Mouse (Mus musculus) stomach, adult 2 months (tissue): Measurements from ENCODE around the gene Dcn. TPM values are rescaled to one million over a fixed set of nuclear protein-coding genes. Genes with fewer than 3 reads are reported as not detected.

Experiments
- polyA plus RNA-seq: library from polyadenylated mRNA; depleted of rRNA; stranded (reverse); fragments of >200 nt; gene quantifications from 2 replicates; pipeline ENCODE4 v1.2.3, GENCODE M21; 2012; rRNA removed

The Dcn gene
- polyA plus RNA-seq, result 33.9 and 50.0 TPM in 2 replicates

DNA sequence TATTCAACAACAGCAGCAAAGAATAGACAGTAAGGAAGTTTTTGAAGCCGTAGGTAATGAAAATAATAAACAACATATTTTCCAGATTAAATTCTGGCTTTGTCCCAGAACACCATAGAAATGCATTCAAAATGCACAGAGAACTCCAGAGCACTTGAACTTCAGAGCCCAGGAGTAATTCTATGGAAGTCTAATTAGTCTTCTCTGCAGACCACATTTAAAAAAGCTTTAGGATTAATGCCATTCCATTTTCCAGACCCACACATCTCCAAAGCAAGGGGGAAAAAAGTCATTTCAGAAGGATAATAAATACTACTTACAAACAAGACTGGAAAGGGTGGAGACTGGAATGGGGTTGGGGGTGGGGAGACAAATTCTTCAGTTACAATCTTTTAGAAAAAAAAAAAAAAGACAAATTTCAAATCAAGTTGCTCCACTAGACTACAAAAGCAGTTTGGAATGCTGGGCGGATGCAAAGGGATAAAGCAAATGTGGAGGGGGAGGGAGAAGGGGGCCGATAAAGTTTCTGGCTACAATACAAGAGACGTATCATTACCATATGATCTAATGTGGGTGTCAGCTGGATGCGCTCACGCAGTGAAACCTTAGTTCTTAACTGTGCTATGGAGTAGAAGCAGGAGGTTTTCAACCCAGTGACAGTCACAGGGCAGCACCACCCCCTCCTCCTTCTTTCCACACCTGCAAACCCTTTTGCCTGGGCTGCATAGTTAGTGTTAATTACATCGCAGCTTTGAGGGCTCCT, at the start of gene Dcn:
Dcn (plus strand) TSS at position 606 of the 763 bp plus-strand sequence.

DNA sequence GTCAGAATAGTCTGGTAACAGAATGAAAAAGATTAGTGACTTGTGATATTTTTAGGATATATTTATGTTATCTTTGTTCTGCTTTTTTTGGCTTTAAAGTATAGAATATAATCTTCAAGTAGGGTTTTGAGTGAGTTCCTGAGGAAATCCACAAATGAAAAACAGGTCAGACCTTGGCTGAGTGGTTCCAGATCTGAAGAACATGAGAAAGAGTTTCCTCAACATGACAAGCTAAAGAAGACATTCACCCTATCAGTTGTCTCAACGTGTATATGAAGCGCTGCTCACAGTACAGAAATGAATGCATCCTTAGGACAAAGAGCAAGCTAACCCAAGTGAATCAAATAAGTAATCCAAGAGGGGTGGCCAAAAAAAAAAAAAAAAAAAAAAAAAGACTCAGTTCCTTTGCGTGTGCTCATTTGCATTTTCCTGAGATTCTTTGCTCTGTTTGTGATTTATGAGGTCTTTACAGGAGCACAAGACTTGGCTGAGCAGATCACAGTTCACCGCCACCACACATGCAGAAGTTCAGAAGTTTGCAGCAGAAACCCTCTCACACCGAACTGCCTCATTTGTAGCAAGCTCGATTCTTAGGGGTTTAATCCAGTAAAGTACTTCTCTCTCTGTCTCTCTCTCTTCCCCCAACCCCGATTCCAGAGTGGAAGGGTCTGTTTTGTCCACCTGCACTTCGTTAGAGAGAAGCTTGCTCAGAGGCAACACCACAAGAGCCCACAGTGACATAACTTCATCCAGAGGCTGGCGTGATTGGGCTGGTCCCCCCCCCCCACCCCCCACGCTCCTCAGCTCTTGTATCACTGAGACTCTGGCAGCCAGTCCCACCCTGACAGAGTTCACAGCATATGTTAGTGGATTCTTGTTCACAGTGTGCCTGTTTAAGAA, 85.8 kb downstream of the Dcn start, which contains the start of gene Lum:
Lum (plus strand) TSS at position 172 of the 900 bp plus-strand sequence.

Other genes starting within 250 kb of the Dcn start
- 2.7 and 6.2 TPM in 2 replicates for gene Lum, start 85.5 kb downstream of the Dcn start, polyA plus RNA-seq
- 0.09 TPM in 1 of 2 replicates, not detected in the other for gene Kera, start 127.3 kb downstream of the Dcn start, polyA plus RNA-seq
- gene Epyc, start 164.5 kb downstream of the Dcn start, polyA plus RNA-seq, result 0.05 TPM in 1 of 2 replicates, not detected in the other
- gene Ccer1, start 213.4 kb downstream of the Dcn start, polyA plus RNA-seq, result not detected in 2 replicates
- gene C030005K15Rik, start 247.1 kb downstream of the Dcn start, polyA plus RNA-seq, result not detected in 2 replicates